Mouse (Mus musculus): ENCODE measurements around the gene Tmem132e. TPM values are rescaled to one million over a fixed set of nuclear protein-coding genes. Genes with fewer than 3 reads are reported as not detected.

The Tmem132e gene
- polyA plus RNA-seq, 1 experiment from 2014 or later: 0.04 TPM

- in situ Hi-C loops (cut with MboI; ENCODE audit: low pct_unique_long_range_greater_than_20kb): no loop called here
- CTCF ChIA-PET: no interaction called here
- no peak for TF ChIP-seq CTCF (IDR thresholded peaks at IDR 0.05)
- POLR2A ChIA-PET: no interaction called here
- H3K27me3 ChIP-seq: peaks cover 10% of the 10 kb centered on the region
- DNase-seq (ENCODE audit: low read depth, low spot score) (no peak), ATAC-seq (no peak)
Measured at GRCm38 (mm10) chr11:82480941-82481340, 92.2 kb downstream of the Tmem132e start.

GRCm38 (mm10) chr11:82487359-82488086, 98.8 kb downstream of the Tmem132e start:
- no peak for TF ChIP-seq CTCF (IDR thresholded peaks at IDR 0.05)
- in situ Hi-C loops (cut with MboI; ENCODE audit: low pct_unique_long_range_greater_than_20kb): no loop called here
- no peak for DNase-seq (ENCODE audit: low read depth, low spot score)
- POLR2A ChIA-PET: interaction anchor here (0.7 kb wide), 1 partner anchor 30 kb away, joined by 7 read pairs; no protein-coding TSS in a partner anchor
- no peak for ATAC-seq
- CTCF ChIA-PET: no interaction called here
- peaks cover 12% of the 10 kb centered on the region for H3K27me3 ChIP-seq

DNA sequence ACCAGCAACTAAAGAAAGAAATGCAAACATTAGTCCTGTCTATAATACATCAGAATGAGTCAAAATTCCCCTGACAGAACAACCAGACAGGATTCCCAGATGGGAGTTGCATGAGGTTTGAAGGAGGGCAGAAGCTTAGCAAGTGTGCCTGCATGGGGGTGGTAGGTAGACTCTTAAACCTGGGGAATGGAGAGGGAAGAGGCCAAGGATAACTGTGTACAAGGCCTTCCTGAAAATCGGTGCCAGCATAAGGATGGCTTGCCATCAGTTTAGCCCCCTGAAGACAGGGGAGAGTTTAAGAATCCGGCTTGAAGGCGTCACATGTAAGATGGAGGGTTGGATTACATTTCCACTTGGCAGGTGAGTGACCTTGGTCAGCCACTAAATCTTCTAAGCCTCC, 102.2 kb downstream of the Tmem132e start:
- in situ Hi-C loops (cut with MboI; ENCODE audit: low pct_unique_long_range_greater_than_20kb): no loop called here
- CTCF ChIA-PET: no interaction called here
- no peak for TF ChIP-seq CTCF (IDR thresholded peaks at IDR 0.05)
- peaks cover 14% of the 10 kb centered on the region for H3K27me3 ChIP-seq
- no peak for ATAC-seq
- POLR2A ChIA-PET: no interaction called here
- no peak for DNase-seq (ENCODE audit: low read depth, low spot score)

Other genes with a start within 250 kb of the Tmem132e start
- not detected for gene Ccl1, start 83.2 kb upstream of the Tmem132e start, polyA plus RNA-seq (2021)